Mouse (Mus musculus) gastrocnemius, postnatal 14 days (tissue): ENCODE measurements around the gene Slc30a5. TPM values are rescaled to one million over a fixed set of nuclear protein-coding genes. Genes with fewer than 3 reads are reported as not detected.

ENCODE experiments used
- DNase-seq: peaks from one replicate; pipeline ENCODE4 v3.0.0; 2021; ENCODE audit warnings: mixed read lengths
- intact Hi-C: fragments of 180-260 bp; cut with DNase I; formaldehyde crosslinking; loops from one replicate; pipeline ENCODE4 v1.15.1; 2025; ENCODE audit warnings: low total_unique reads
- total RNA-seq, 2 experiments: library from RNA; stranded (reverse); gene quantifications; 2 replicates each; pipeline ENCODE4 v1.2.3; 2021

Gene Slc30a5
- total RNA-seq, 2 experiments from 2014 or later, result 14.9 to 15.6 TPM

- intact Hi-C loops, result no loop called here
- no peak for DNase-seq
Measured at GRCm38 (mm10) chr13:100776710-100777109, 56.5 kb downstream of the Slc30a5 start.

GRCm38 (mm10) chr13:100776056-100776419 lies 57.2 kb downstream of the Slc30a5 start:
- DNase-seq, result no peak
- intact Hi-C loops, result no loop called here

- DNase-seq, result peak; percentile 82
- intact Hi-C loops, result no loop called here
Measured at GRCm38 (mm10) chr13:100775252-100776055, 57.8 kb downstream of the Slc30a5 start, which contains the start of gene Cenph. Gene Cenph, minus strand, starts transcription at chr13:100775899.

GRCm38 (mm10) chr13:100774704-100775103 lies 58.5 kb downstream of the Slc30a5 start:
- no peak for DNase-seq
- intact Hi-C loops, result no loop called here

- intact Hi-C loops, result no loop called here
Measured at GRCm38 (mm10) chr13:100755329-100755728, 77.9 kb downstream of the Slc30a5 start.

GRCm38 (mm10) chr13:100754186-100754585 lies 79.0 kb downstream of the Slc30a5 start:
- no peak for DNase-seq
- intact Hi-C loops, result no loop called here

More at GRCm38 (mm10) chr13:100755329-100755728, 77.9 kb downstream of the Slc30a5 start:
- DNase-seq, result no peak

GRCm38 (mm10) chr13:100753011-100753410 lies 80.2 kb downstream of the Slc30a5 start:
- intact Hi-C loops, result no loop called here
- DNase-seq, result no peak

Other genes starting within 250 kb of the Slc30a5 start
- under 1 TPM; 0.35 to 0.86 TPM for gene Marveld2, start 216.5 kb downstream of the Slc30a5 start, total RNA-seq
- 10 to 100 TPM; 53.7 to 59.6 TPM for gene Ak6, start 182.4 kb downstream of the Slc30a5 start, total RNA-seq
- gene Rad17, start 182.4 kb downstream of the Slc30a5 start, total RNA-seq, result 1 to 10 TPM; 8.3 to 9.0 TPM
- 1 to 10 TPM; 4.5 to 7.7 TPM for gene Taf9, start 181.8 kb downstream of the Slc30a5 start, total RNA-seq
- gene Ccdc125, start 163.7 kb downstream of the Slc30a5 start, total RNA-seq, result under 1 TPM; 0.62 to 0.76 TPM
- gene Cdk7, start 102.5 kb downstream of the Slc30a5 start, total RNA-seq, result 10 to 100 TPM; 14.3 to 17.0 TPM
- gene Mrps36, start 88.8 kb downstream of the Slc30a5 start, total RNA-seq, result 100 to 1,000 TPM; 124 to 151 TPM
- under 1 TPM; 0.66 to 0.76 TPM for gene Cenph, start 57.5 kb downstream of the Slc30a5 start, total RNA-seq
- gene Ccnb1, start 46.9 kb downstream of the Slc30a5 start, total RNA-seq, result 1 to 10 TPM; 4.2 to 4.3 TPM